Mouse (Mus musculus): ENCODE measurements around the gene Cdkn3.
"Not testable (repeated sequence)": the region's sequence is repeated elsewhere in the genome, so short reads cannot be mapped to it uniquely, and the experiment has no call there.

GRCm38 (mm10) chr14:46819961-46820360 is 59.6 kb downstream of the Cdkn3 start:
- not testable (repeated sequence) for TF ChIP-seq CTCF, EP300 (IDR thresholded peaks at IDR 0.05; ENCODE audit: low read depth)
